Mouse (Mus musculus) adrenal gland, adult (tissue): Measurements from ENCODE around the gene Elmo3.

ENCODE experiments used
- DNase-seq, 2 experiments: peaks; one replicate each; pipeline ENCODE4 v3.0.0; 2022 to 2023; ENCODE audit warnings: low spot score in 1 of 2; ENCODE audit not compliant: inconsistent age in 2 of 2

Gene Elmo3

GRCm38 (mm10) chr8:105297511-105298192 lies 7.7 kb upstream of the Elmo3 start, which contains the start of gene E2f4:
Gene E2f4, plus strand, starts transcription at chr8:105297663.
- peak; percentile 95 to 97 for DNase-seq

- peak in 1 of 2 experiments; percentile 55 for DNase-seq
Measured at GRCm38 (mm10) chr8:105298351-105299252, 6.8 kb upstream of the Elmo3 start.

- DNase-seq, result no peak
Measured at GRCm38 (mm10) chr8:105299962-105300361, 5.4 kb upstream of the Elmo3 start.

- no peak for DNase-seq
Measured at GRCm38 (mm10) chr8:105303396-105303795, 2.0 kb upstream of the Elmo3 start.

DNA sequence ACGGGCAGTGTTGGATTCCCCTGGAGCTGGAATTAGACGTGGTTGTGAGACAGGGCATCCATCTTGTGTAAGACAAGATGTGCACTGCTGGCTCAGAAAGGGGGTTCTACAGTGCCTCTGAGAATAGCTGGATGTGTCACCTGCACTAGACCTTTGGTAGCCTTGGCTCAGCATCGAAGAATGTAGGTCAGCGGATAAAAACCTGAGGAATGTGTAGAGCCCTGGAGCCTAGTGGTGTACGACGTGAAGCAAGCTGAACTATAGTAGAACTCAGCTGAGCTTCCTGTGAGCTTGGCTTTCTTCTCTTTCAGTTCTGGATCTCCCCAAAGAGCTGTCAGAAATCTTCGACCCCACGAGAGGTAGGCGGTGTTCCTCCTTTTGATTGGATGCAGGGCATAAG lies 1.5 kb upstream of the Elmo3 start:
- no peak for DNase-seq

DNA sequence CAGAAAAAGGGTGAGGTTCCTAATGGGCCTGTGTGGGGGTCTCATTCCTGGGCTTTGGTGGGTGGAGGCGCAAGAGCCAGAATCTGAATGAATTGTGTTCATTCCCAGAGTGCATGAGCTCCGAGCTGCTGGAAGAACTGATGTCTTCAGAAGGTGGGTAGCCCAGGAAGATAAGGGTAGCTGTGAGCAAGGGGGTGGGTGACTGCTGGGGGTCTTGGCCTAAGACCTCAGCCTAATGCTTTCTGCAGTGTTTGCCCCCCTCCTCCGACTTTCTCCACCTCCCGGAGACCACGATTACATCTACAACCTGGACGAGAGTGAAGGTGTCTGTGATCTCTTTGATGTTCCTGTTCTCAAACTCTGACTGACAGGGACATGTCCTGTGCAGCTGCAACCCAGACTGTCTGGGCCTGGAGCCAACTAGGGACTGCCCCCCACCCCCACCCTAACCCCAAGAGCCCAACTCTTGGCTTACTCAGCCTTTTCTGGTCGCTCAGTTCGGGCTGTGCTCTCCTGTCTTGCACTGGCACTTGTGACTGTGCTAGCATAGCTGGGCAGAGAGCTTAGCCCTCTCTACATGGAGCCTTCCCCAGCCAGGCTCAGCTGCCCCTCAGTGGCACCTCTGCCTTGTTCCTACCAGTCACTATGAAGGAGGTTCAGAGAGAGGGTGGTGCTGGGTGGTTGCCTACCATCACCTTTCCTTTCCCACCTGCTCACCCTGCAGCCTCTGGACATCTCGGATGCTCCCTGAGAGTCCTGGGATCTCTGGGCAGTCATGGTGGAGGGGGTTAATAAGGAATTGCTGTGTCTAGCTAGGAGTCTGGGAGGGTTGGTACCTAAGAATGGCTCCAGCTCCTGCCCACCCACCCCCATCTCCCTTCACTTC lies 833 bp upstream of the Elmo3 start:
- DNase-seq, result peak in 1 of 2 experiments; percentile 62

GRCm38 (mm10) chr8:105306146-105306691 lies 818 bp downstream of the Elmo3 start:
- peak in 1 of 2 experiments; percentile 66 for DNase-seq

DNA sequence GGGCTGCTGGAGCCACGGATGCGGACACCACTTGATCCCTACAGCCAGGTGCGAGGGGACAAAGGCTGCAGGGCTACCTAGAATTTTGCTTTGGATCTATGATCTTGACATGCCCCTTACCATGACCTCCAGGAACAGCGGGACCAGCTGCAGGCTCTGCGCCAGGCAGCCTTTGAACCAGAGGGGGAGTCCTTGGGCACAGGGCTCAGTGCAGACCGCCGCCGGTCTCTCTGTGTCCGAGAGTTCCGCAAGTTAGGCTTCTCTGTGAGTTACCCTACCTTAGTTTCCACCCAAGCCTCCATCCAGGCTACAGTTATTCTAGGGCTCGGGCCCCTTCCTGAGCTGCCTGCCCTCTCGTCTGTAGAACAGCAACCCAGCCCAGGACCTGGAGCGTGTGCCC lies 2.3 kb downstream of the Elmo3 start:
- DNase-seq, result no peak

DNA sequence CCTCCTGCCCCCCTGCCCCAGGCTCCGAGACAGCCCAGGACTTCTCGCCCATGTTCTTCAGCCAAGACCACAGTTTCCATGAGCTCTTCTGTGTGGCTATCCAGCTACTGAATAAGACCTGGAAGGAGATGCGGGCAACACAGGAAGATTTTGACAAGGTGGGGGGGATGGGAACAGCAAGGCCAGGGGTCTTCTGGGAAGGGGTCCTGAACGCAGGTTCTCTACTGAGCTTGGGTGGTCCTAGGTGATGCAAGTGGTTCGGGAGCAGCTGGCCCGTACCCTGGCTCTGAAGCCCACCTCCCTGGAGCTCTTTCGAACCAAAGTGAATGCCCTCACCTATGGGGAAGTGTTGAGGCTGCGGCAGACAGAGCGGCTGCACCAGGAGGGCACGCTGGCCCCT lies 3.0 kb downstream of the Elmo3 start:
- no peak for DNase-seq

- no peak for DNase-seq
Measured at GRCm38 (mm10) chr8:105309142-105309847, 3.9 kb downstream of the Elmo3 start.

DNA sequence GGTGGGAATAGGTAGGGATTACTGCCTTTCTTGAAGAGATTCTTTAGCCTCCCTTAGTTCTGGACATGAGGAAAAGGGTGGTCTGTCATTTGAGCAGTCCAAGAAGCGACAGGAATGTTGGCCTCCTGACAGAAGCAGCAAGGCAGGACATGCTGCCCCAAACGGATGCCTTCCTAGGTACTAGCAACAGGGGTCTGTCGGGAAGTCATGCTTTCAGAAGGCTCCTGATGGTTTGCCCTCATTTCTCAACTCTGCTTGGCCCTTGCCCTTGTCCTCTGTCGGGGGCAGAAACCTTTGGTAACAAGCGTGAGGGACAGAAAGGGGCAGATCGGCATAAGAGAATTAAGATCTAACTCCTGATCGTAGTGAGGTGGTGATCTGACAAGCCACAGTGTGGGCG lies 4.7 kb downstream of the Elmo3 start:
- no peak for DNase-seq

DNA sequence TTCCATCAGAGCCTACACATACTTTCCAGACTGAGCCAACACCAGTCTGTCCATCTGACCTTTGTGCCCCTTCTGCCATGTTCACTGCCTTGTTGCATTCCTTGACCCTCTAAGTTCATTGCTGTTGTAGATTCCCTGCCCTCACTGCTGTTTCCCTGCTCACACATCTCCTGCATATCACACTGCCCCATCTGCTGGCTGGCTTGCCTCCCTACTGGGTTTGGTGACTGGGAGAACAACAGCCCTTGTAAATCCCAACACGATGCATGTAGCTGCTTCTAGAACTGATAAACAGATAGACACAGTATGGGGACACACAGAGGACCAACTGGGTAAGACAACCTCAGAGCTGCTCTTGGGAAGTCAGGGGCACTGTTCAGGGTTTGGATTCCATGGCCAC lies 6.3 kb downstream of the Elmo3 start:
- no peak for DNase-seq

- DNase-seq, result no peak
Measured at GRCm38 (mm10) chr8:105312891-105313481, 7.6 kb downstream of the Elmo3 start.

GRCm38 (mm10) chr8:105313622-105314402 lies 8.4 kb downstream of the Elmo3 start:
- DNase-seq, result no peak

- no peak for DNase-seq
Measured at GRCm38 (mm10) chr8:105315073-105315769, 9.8 kb downstream of the Elmo3 start.

DNA sequence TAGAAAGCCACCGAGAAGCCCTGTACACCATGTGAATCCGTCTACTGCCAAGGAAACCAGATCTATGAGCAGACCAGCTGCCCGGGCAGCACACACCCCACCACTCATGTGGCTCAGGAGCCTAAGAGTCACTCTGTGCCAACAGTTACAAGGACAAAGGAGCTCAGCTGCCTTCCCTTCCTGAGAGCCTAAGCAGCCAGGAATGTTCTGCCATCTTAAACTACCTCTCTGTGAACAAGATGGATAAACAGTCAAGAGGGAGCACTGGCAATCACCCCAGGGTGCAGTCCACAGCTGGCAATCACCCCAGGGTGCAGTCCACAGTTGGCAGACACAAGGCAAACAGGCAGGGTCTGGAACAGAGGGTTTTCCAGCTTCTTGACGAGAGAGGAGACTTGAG lies 12.5 kb downstream of the Elmo3 start:
- DNase-seq, result peak; percentile 53 to 64

DNA sequence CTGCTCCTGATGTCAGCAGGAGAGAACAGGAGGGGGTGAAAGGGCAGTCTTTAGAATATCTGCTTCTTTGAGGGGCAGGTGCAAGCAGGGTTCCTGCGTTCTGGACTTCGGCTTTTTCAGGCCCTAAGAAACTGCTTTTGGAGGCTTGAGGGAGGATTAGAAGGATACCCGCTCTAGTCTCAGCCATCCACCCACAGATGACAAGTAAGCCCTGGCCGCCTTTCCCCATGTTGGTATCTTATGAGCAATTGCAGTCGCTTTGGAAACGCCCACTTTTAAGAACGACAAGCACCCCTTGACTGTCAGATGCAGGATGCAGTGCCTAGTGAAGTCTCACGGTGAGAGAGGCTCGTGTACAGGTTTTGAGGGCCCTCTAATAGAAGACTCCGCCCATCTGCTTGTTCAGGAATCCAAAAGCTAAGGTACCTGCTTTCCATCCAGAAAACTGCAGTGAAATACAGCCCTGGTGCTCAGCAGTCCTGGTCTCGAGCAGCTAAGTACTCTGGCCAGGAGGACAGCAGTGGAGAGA lies 13.3 kb downstream of the Elmo3 start:
- DNase-seq, result no peak

GRCm38 (mm10) chr8:105323183-105323582 lies 17.8 kb downstream of the Elmo3 start:
- no peak for DNase-seq
